Mouse (Mus musculus): ENCODE measurements at regions not wholly inside any gene's neighbourhood (a gene's known extent, or its start where the extent isn't known, plus 50 kb on each side); places are given as distances from the start of the nearest gene placed in this dataset.
A peak's percentile ranks its signal among the peaks of the same experiment; 100 is the strongest.

GRCm38 (mm10) chr12:54577235-54577634 is 79.1 kb downstream of the Sptssa start:
- no peak for DNase-seq

DNA sequence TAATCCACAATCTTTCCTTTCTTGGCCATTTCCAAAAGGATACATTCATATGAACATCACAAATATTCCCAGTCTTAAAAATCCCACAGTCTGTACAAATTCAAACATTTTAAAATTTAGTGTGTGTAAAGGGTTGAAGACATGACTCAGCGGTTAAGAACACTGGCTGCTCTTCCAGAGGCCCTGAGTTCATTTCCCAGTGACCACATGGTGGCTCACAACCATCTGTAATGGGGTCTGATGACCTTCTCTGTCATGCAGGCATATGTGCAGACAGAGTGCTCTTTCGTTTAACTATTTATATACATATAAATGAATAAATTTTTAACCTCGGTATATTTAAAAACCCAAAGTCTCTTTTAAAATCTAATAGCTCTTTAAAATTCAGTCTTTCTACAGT is 79.6 kb downstream of the Sptssa start:
- DNase-seq: peak; percentile 20

DNA sequence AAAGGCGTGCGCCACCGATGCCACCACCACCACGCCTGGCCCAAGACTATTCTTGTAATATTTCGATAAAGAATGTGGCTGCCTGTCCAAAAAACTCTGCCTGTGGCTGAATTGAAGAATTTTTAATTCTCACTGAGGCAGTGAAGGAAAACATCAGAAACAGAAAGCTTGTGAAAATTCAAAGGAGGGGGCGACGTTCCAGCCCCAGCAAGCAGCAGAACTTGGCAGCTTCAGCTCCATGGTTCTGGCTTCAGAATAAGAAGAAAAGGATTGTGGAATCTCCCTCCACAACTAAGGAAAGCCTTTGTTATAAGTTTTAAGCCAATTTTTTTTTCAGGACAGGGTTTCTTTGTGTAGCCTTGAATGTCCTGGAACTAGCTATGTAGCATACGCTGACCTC is 83.5 kb downstream of the Sptssa start:
- DNase-seq: no peak

GRCm38 (mm10) chr12:54568078-54568931 is 88.1 kb downstream of the Sptssa start:
- DNase-seq: no peak

GRCm38 (mm10) chr12:54567426-54567790 is 89.0 kb downstream of the Sptssa start:
- DNase-seq: no peak

GRCm38 (mm10) chr12:54566532-54567425 is 89.6 kb downstream of the Sptssa start:
- DNase-seq: peak; percentile 15

- no peak for DNase-seq
Measured at GRCm38 (mm10) chr12:54561981-54562380, 94.4 kb downstream of the Sptssa start.

GRCm38 (mm10) chr12:54558106-54558505 is 98.3 kb downstream of the Sptssa start:
- peak; percentile 18 for DNase-seq

- no peak for DNase-seq
Measured at GRCm38 (mm10) chr12:54549659-54550058, 106.7 kb downstream of the Sptssa start.

DNA sequence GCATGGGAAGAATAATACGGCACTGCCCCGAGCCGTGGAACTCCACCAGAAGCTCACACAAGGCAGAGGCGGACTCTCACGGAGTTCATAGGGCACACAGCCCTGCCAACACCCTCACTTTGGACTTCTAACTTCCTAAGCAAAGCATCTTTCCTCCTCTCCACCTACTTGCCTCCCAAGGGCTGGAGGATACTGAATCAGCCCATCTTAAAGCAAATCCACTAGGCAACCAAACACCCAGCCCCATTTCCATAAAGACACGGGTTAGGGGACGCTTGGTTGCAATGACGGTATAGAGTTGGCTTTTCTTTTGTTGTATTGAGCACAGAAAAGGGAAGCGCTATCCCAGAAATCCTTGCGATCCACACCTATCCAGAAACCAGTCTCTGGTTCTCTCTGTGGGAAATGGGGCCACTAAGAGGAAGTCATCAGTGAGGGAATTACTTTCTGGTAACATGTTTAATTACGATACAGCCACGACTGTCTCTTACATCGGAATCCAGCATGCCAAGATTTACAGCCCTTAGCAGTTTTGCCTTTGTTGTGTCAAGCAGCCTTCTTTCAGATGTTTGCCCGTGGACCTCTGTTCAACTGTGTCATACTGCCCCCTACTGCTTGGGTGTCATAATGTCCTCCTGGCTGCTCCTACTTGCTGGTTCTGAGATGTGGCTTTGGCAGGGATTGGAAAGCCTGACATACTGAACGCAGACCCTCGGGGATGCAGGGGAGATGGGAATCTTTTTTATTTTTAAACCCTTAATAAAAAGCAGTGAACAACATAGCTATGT is 110.4 kb downstream of the Sptssa start:
- peak; percentile 83 for DNase-seq

GRCm38 (mm10) chr12:54538320-54538705 is 118.1 kb downstream of the Sptssa start:
- DNase-seq: no peak

- DNase-seq: no peak
Measured at GRCm38 (mm10) chr12:54537690-54538319, 118.6 kb downstream of the Sptssa start.

GRCm38 (mm10) chr12:54537022-54537421 is 119.4 kb downstream of the Sptssa start:
- DNase-seq: no peak

- DNase-seq: no peak
Measured at GRCm38 (mm10) chr12:54535556-54536516, 120.5 kb downstream of the Sptssa start.

GRCm38 (mm10) chr12:54534910-54535309 is 121.5 kb downstream of the Sptssa start:
- DNase-seq: no peak

DNA sequence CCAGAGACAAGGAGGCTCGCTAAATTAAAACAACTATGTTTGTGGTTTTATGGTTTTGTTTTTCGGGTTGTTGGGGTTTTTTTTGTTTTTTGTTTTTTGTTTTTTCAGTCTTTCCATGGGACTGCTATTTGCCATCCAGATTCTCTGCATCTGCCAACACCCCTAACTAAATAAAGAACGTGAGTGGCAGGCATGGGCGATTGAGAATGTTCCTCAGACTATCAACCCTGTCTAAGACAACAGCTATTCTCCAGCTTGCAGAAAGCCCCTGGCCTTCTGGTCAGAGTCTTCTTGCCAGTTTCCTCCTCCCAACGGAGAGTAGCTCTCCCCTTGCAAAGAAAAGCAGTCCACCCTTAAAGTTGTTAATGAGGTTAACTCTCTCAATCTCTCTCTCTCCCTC is 123.2 kb downstream of the Sptssa start:
- DNase-seq: no peak

GRCm38 (mm10) chr12:54532062-54532461 is 124.3 kb downstream of the Sptssa start:
- no peak for DNase-seq

DNA sequence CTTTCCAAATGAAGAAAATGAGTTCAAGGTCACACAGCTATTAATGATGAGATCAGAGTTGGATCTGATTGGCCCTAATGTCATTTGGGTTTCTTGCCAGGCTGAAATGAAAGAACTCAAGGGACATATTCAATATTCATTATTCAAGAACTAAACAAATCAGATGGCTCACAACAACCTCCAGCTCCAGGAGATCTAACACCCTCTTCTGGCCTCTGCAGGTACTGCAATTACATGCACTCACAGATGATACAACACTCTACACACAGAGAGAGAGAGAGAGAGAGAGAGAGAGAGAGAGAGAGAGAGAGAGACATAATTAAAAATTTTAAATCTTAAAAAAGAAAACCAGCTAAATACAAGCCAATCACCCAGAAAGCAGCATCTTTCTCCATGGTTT is 128.3 kb downstream of the Sptssa start:
- peak; percentile 11 for DNase-seq

DNA sequence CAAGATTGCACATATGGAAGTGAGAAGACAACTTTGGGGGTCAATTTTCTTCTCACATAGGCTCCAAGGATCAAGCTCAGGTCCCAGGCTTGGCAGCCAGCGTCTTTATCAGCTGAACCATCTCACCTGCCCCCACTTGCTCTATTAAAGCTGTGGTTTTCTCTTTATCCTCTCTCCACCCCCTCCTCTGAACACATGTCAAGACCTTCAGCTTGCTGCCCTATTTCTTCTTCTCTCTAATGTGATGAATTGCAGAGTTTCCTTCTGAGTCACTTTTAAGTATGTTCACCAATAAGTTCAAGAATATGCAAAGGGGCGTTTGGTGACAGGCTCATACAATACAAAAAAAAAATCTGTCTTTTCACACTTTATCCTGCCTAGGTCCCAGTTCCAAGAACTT is 128.8 kb downstream of the Sptssa start:
- no peak for DNase-seq

GRCm38 (mm10) chr12:54520406-54520805 is 136.0 kb downstream of the Sptssa start:
- no peak for DNase-seq

GRCm38 (mm10) chr12:54519370-54519769 is 137.0 kb downstream of the Sptssa start:
- DNase-seq: no peak

All from adrenal gland, postnatal 10 days (tissue).